Mouse (Mus musculus): ENCODE results near the gene Syt12. TPM values are rescaled to one million over a fixed set of nuclear protein-coding genes. Genes with fewer than 3 reads are reported as not detected.

Gene Syt12
- total and polyA plus RNA-seq, 3 experiments = not detected

DNA sequence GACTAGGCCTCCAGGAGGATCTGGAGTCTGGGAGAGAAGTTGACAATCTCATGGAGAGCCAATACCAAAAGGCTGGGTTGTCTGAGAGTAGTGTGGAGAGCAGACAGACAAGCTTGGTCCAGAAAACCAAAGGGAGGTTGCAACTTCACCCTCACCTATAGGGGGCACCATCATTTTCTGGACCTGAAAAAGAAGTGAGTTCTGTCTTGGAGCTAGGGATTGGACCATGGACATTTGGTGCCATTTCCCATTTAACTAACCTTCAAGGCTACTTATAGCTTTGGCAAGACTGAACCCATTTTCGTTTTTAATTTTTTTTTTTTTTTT is 906 bp upstream of the Syt12 start:
- peaks cover 0 to 7% of the 10 kb centered on the region in 2 experiments; a peak in 1 of 4 replicates for H3K4me1 ChIP-seq (ENCODE audit: control insufficient read depth in 1 of 2, insufficient read depth in 2 of 2, low read length in 2 of 2)
- H3K36me3 ChIP-seq (ENCODE audit: control insufficient read depth in 1 of 2, insufficient read depth in 2 of 2, low read length in 2 of 2) = peaks cover 0 to 2% of the 10 kb centered on the region in 2 experiments; a peak in 1 of 4 replicates
- DNase-seq (ENCODE audit: low read depth, low spot score) = peak; percentile 68
- H3K27ac ChIP-seq (ENCODE audit: control insufficient read depth, low read depth, low read length) = no peak overlapping the region
- no peaks in the 10 kb centered on the region for H3K9me3 ChIP-seq (replicated peaks; ENCODE audit: insufficient read depth, low read length)
- peaks cover 0 to 1% of the 10 kb centered on the region in 2 experiments; a peak in 2 of 4 replicates for H3K27me3 ChIP-seq (ENCODE audit: control insufficient read depth in 1 of 2, insufficient read depth in 2 of 2, low read length in 2 of 2)
- peak overlapping the region in 1 of 2 experiments; percentile 33; a peak in 3 of 4 replicates for H3K4me3 ChIP-seq (ENCODE audit: control insufficient read depth in 1 of 2, insufficient read depth in 1 of 2, low read depth in 2 of 2, low read length in 2 of 2)
- TF ChIP-seq TBP (IDR thresholded peaks at IDR 0.05; ENCODE audit: low read depth, low read length) = 0 out of 2 replicates have a peak, but pooled peaks have one; percentile 23
- TF ChIP-seq RAD21 (IDR thresholded peaks at IDR 0.05; ENCODE audit: low read depth, low read length) = no peak
- TF ChIP-seq KAT2A (conservative IDR thresholded peaks at IDR 0.05; ENCODE audit: low read depth, low read length) = no peak
- no peak for TF ChIP-seq MAZ (IDR thresholded peaks at IDR 0.05; ENCODE audit: low read depth, low read length)
- TF ChIP-seq CTCF (IDR thresholded peaks at IDR 0.05 in 2 of 3, conservative IDR thresholded peaks at IDR 0.05 in 1 of 3; ENCODE audit: control insufficient read depth in 1 of 3, insufficient read depth in 1 of 3, low read depth in 2 of 3, low read length in 3 of 3, poor library complexity in 1 of 3, severe bottlenecking in 1 of 3) = peak; percentile 32 to 67 (median 60); a peak in 5 of 6 replicates
- TF ChIP-seq ZC3H11A (IDR thresholded peaks at IDR 0.05; ENCODE audit: low read depth, low read length) = no peak
- TF ChIP-seq MAX (IDR thresholded peaks at IDR 0.05; ENCODE audit: low read length) = no peak
- TF ChIP-seq MAFK (IDR thresholded peaks at IDR 0.05; ENCODE audit: borderline replicate concordance, low read depth, low read length) = no peak
- TF ChIP-seq POLR2AphosphoS5 (IDR thresholded peaks at IDR 0.05; ENCODE audit: borderline replicate concordance, low read depth, low read length) = no peak
- TF ChIP-seq RCOR1 (IDR thresholded peaks at IDR 0.05; ENCODE audit: low read depth, low read length) = no peak
- TF ChIP-seq ZNF384 (IDR thresholded peaks at IDR 0.05; ENCODE audit: low read depth, low read length) = peak; percentile 34; the same call in 1 of the 2 replicates
- H3K79me2 ChIP-seq (ENCODE audit: control insufficient read depth, insufficient read depth, low read length, poor library complexity) = no peaks in the 10 kb centered on the region
- H3K9ac ChIP-seq (ENCODE audit: control insufficient read depth, low read depth, low read length, poor library complexity, severe bottlenecking) = peak overlapping the region; percentile 23; the same call in 1 of the 2 replicates

DNA sequence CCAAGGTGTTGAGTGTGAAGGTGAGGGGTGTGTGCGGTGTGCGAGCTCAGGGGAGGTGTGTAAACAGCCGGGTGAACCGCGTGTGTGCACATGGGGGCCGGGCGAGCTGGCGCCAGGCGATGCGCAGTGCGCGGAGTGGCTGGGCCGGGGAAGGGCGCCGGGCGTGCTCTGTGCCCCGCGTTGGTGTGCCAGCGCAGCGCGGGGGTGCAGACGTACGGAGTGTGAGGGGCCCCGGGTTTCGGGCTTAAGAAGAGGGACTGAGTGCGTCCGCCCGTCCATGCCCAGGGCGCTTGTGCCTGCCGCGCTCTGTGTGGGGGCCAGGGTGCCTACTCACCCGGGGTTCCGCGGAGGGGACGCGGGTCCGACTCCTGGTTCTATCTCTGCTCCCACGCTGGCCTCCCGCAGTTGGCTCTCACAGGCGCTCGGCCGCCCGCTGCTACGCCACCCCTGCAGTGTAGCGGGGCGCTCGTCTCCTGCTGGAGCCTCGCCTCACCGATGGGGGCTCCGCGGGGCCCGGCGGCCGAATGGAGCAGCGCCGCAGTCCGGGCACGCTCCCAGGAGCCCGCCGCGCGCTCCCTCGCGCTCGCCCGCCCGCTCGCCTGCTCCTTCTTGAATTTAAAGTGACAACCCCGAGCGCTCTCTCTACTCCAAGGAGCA is 518 bp downstream of the Syt12 start:
- no peak for TF ChIP-seq BHLHE40 (IDR thresholded peaks at IDR 0.05; ENCODE audit: borderline replicate concordance, low read depth, low read length)
- no peak for TF ChIP-seq CHD2 (IDR thresholded peaks at IDR 0.05; ENCODE audit: low read length)
- no peak for TF ChIP-seq SMC3 (IDR thresholded peaks at IDR 0.05; ENCODE audit: low read depth, low read length)
- TF ChIP-seq RCOR1 (IDR thresholded peaks at IDR 0.05; ENCODE audit: low read depth, low read length) = no peak
- TF ChIP-seq MAZ (IDR thresholded peaks at IDR 0.05; ENCODE audit: low read depth, low read length) = no peak
- no peak for TF ChIP-seq CHD1 (IDR thresholded peaks at IDR 0.05; ENCODE audit: low read depth, low read length)
- TF ChIP-seq USF2 (IDR thresholded peaks at IDR 0.05; ENCODE audit: borderline replicate concordance in 1 of 2, insufficient read depth in 1 of 2, low read depth in 1 of 2, low read length in 2 of 2) = no peak
- no peak for TF ChIP-seq ZKSCAN1 (IDR thresholded peaks at IDR 0.05; ENCODE audit: low read depth, low read length)
- TF ChIP-seq GATA1 (IDR thresholded peaks at IDR 0.05; ENCODE audit: low read depth, low read length) = no peak
- no peak for TF ChIP-seq ZC3H11A (IDR thresholded peaks at IDR 0.05; ENCODE audit: low read depth, low read length)
- TF ChIP-seq POLR2A (IDR thresholded peaks at IDR 0.05; ENCODE audit: control insufficient read depth in 1 of 2, insufficient read depth in 1 of 2, low read depth in 1 of 2, low read length in 2 of 2, poor library complexity in 1 of 2) = no peak
- TF ChIP-seq NELFE (IDR thresholded peaks at IDR 0.05; ENCODE audit: low read depth, low read length) = no peak
- no peak overlapping the region for H3K4me3 ChIP-seq (ENCODE audit: control insufficient read depth in 1 of 2, insufficient read depth in 1 of 2, low read depth in 2 of 2, low read length in 2 of 2)
- no peak overlapping the region for H3K27ac ChIP-seq (ENCODE audit: control insufficient read depth, low read depth, low read length)
- no peak for DNase-seq (ENCODE audit: low read depth, low spot score)
- no peak overlapping the region for H3K9ac ChIP-seq (ENCODE audit: control insufficient read depth, low read depth, low read length, poor library complexity, severe bottlenecking)
- H3K79me2 ChIP-seq (ENCODE audit: control insufficient read depth, insufficient read depth, low read length, poor library complexity) = no peaks in the 10 kb centered on the region
- H3K9me3 ChIP-seq (replicated peaks; ENCODE audit: insufficient read depth, low read length) = no peaks in the 10 kb centered on the region
- no peaks in the 10 kb centered on the region; a peak in 1 of 4 replicates for H3K27me3 ChIP-seq (ENCODE audit: control insufficient read depth in 1 of 2, insufficient read depth in 2 of 2, low read length in 2 of 2)
- peaks cover 0 to 7% of the 10 kb centered on the region in 2 experiments; a peak in 2 of 4 replicates for H3K4me1 ChIP-seq (ENCODE audit: control insufficient read depth in 1 of 2, insufficient read depth in 2 of 2, low read length in 2 of 2)
- H3K36me3 ChIP-seq (ENCODE audit: control insufficient read depth in 1 of 2, insufficient read depth in 2 of 2, low read length in 2 of 2) = peaks cover 0 to 2% of the 10 kb centered on the region in 2 experiments; a peak in 1 of 4 replicates
